Mouse (Mus musculus): ENCODE data around the gene Stx1a. TPM values are rescaled to one million over a fixed set of nuclear protein-coding genes. Genes with fewer than 3 reads are reported as not detected.
"Not testable (repeated sequence)": the region's sequence is repeated elsewhere in the genome, so short reads cannot be mapped to it uniquely, and the experiment has no call there.

The Stx1a gene
- polyA plus RNA-seq, 1 experiment from 2014 or later: 34.3 TPM

DNA sequence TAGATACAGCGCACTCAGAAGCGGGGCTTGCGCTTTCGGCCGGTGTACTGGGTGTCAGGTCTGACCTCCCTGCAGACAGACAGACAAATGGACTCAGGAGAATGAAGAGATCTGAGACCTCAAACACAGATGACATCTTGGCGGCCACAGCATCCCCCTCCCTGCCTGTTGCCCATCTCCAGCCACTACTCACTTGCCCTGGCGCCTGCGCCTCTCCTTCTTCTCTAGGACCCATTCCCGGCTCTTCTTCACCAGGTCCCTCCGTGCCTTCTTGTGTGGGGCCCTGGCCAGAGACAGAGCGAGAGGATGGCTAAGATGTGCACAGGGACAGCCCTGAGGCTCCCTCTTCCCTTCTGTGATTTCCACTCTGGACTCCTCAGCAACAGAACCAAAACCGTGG, 30.1 kb downstream of the Stx1a start:
- Histone ChIP-seq H3K36me3 (peaks cover 71% of the 10 kb centered on the region), H3K9me3 (replicated peaks) (no peaks in the 10 kb centered on the region), H3K4me3 (no peak overlapping the region), H3K9ac (no peak overlapping the region), H3K4me2 (replicated peaks) (no peak overlapping the region), H3K4me1 (no peaks in the 10 kb centered on the region), H3K27me3 (no peaks in the 10 kb centered on the region), H3K27ac (no peak overlapping the region)
- WGBS: 92% methylated on average over 12 of the region's 12 CpGs
- no peak for ATAC-seq (ENCODE audit: low FRiP score)

DNA sequence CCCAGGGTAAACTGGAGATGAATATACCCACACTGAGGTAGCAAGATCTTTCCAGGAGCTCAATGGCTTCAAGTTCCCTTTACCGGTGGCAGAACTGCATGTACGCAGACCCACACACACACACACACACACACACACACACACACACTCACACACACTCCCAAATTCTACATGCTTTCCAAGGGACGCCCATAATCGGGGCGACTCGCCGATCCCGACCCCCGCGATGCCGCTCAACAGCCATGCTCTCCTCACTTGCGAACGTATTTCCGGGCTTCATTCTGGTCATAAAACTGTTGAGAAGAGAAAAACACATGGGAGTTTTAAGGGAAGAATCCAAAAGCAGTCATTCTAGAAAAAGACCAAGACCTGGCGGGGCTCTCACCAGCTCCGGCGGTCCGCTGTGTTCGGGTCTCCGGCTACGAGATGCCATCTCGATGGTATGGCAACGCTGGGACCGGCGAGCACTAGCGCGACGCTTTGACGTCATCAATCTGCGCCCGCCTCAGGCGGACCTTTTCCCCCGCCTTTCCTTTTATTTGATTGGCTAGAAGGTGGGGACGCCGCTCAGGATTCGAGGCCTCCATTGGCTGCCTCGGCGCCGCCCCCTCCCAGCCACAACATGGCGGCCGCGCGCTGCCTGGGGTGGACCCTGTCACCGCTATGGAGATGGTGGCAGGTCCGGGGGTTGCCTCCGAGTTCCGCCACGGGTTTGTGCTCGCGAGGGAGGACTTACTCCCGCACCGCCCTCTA, 40.5 kb downstream of the Stx1a start, which contains the start of gene Dnajc30:
TSS of gene Dnajc30 (plus strand) at position 574 of the 753 bp plus-strand sequence.
- Histone ChIP-seq H3K4me1 (peaks cover 20% of the 10 kb centered on the region), H3K36me3 (peaks cover 49% of the 10 kb centered on the region), H3K4me2 (replicated peaks) (peak within 1 kb of the TSS; percentile 80), H3K9me3 (replicated peaks) (no peaks in the 10 kb centered on the region), H3K27me3 (no peaks in the 10 kb centered on the region), H3K9ac (peak within 1 kb of the TSS; percentile 79), H3K4me3 (peak within 1 kb of the TSS; percentile 86), H3K27ac (peak within 1 kb of the TSS; percentile 50; the same call in 1 of the 2 replicates)
- under 1% methylated on average over 52 of the region's 52 CpGs for WGBS
- peak; percentile 95 for ATAC-seq (ENCODE audit: low FRiP score)

DNA sequence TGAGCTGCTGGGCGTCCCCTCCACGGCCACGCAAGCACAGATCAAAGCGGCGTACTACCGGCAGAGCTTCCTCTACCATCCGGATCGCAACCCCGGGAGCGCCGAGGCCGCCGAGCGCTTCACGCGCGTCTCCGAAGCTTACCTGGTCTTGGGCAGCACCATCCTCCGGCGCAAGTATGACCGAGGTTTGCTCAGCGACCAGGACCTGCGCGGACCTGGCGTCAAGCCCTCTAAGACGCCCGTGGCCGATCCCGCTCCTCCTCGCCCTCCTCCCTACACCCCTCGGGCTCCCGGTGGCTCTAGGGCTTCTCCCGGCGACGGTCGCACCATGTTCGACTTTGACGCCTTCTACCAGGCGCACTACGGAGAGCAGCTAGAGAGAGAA, 41.1 kb downstream of the Stx1a start:
- peak overlapping the region; percentile 86 for H3K4me3 ChIP-seq
- peak overlapping the region; percentile 50; the same call in 1 of the 2 replicates for H3K27ac ChIP-seq
- ATAC-seq (ENCODE audit: low FRiP score): peak; percentile 57
- no peaks in the 10 kb centered on the region for H3K9me3 ChIP-seq (replicated peaks)
- peaks cover 43% of the 10 kb centered on the region for H3K36me3 ChIP-seq
- H3K4me2 ChIP-seq (replicated peaks): peak overlapping the region; percentile 80
- H3K27me3 ChIP-seq: no peaks in the 10 kb centered on the region
- H3K4me1 ChIP-seq: peaks cover 20% of the 10 kb centered on the region
- H3K9ac ChIP-seq: peak overlapping the region; percentile 79
- 1% methylated on average over 40 of the region's 40 CpGs for WGBS

DNA sequence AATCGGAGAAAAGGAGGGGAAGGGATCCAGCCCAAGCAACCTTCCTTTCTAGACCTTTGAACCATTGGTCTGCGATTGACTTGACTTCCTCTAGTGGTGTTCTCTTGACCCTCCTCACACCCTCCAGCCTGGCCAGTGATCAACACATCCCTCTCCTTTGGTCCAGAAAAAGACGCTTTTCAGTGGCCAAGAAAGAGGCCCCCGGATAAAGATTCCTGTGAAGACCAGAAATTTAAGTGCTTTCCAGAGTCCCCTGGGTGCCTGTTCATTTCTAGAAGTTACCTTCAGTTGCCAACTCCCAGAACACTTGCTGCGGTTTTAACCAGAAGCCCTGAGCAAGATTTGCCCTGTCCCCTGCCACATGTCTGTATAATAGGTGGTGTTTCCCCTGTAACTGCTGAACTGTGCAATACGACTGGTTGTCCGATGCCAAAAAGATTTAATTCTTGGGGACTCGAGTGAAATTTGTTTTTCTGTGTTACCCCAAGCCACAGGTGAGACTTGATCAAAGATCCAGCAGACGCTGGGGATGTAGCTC, 41.7 kb downstream of the Stx1a start, which contains the start of gene Bud23:
TSS of gene Bud23 (minus strand) at position 51 of the 538 bp plus-strand sequence.
- not testable (repeated sequence) for ATAC-seq (ENCODE audit: low FRiP score); H3K9me3 ChIP-seq (replicated peaks); H3K27me3 ChIP-seq
- H3K4me2 ChIP-seq (replicated peaks): peak within 1 kb of the TSS; percentile 80
- H3K4me1 ChIP-seq: peaks cover 20% of the 10 kb centered on the region
- H3K27ac ChIP-seq: peak within 1 kb of the TSS; percentile 50; the same call in 1 of the 2 replicates
- peak within 1 kb of the TSS; percentile 79 for H3K9ac ChIP-seq
- peak within 1 kb of the TSS; percentile 86 for H3K4me3 ChIP-seq
- peaks cover 37% of the 10 kb centered on the region for H3K36me3 ChIP-seq
- WGBS: 79% methylated on average over 9 of the region's 9 CpGs

DNA sequence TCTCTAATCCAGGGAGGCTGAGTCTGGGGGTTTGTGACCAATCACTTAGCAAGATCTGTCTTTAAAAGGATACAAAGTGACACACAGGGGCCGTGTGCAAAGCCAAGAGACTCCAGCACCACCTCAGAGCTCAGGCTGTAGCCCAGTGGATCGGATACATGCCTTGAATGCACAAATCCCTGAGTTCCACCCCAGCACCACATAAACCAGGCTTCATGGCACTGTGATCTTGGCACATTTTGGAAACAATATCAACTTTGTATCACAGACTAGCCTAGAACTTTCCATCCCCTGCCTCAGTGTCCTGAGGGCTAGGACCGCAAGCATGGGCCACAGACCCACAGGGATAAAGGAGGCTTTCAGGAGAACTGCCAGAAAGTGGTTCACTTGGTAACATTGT, 42.7 kb downstream of the Stx1a start:
- Histone ChIP-seq H3K4me1 (peaks cover 20% of the 10 kb centered on the region), H3K36me3 (peaks cover 30% of the 10 kb centered on the region), H3K9ac (no peak overlapping the region), H3K27ac (no peak overlapping the region), H3K4me2 (replicated peaks) (no peak overlapping the region), H3K27me3 (no peaks in the 10 kb centered on the region), H3K9me3 (replicated peaks) (no peaks in the 10 kb centered on the region), H3K4me3 (no peak overlapping the region)
- ATAC-seq (ENCODE audit: low FRiP score): no peak
- 94% methylated on average over 3 of the region's 3 CpGs for WGBS

DNA sequence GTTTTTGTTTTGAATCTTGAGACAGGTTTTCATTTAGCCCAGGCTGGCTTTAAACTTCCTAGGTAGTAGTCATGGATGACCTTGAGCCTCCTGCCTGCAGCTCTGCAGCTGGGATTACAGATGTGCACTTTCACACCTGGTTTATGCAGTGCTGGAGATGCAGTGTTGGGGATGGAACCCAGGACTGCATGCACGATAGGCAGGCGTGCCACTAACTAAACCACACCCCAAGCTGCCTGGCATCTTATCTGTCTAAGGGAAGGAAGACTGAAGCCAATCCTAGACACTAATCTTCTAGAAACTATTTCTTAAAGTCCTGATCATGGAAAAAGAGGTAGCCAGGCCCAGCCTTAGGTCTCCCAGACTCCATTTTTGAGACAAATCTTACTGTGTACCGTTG, 47.2 kb downstream of the Stx1a start:
- 91% methylated on average over 3 of the region's 3 CpGs for WGBS
- Histone ChIP-seq H3K4me1 (peaks cover 23% of the 10 kb centered on the region), H3K27me3 (no peaks in the 10 kb centered on the region), H3K4me3 (no peak overlapping the region), H3K9ac (no peak overlapping the region), H3K27ac (no peak overlapping the region), H3K36me3 (peaks cover 52% of the 10 kb centered on the region), H3K4me2 (replicated peaks) (no peak overlapping the region), H3K9me3 (replicated peaks) (no peaks in the 10 kb centered on the region)
- no peak for ATAC-seq (ENCODE audit: low FRiP score)

DNA sequence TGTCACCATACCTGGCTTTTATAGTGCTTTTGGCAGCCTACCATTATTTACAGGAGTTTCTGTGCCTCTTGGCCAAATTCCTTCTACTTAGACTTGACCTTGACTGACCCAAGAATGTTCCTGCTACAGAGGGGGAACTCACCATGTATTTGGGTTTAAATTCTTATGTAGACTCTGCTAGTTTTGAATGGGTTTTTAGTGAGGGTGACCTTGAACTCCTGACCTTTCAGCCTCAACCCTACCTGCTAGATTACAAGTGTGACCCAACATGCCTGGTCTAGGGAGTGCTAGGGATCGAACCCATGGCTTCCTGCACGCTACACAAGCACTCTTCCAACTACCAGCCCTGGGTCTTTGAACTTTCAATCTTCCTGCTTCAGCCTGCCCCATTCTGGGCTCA, 48.8 kb downstream of the Stx1a start:
- H3K27me3 ChIP-seq: no peaks in the 10 kb centered on the region
- peaks cover 30% of the 10 kb centered on the region for H3K4me1 ChIP-seq
- no peaks in the 10 kb centered on the region for H3K9me3 ChIP-seq (replicated peaks)
- H3K4me2 ChIP-seq (replicated peaks): no peak overlapping the region
- H3K9ac ChIP-seq: no peak overlapping the region
- no peak for ATAC-seq (ENCODE audit: low FRiP score)
- peaks cover 45% of the 10 kb centered on the region for H3K36me3 ChIP-seq
- H3K27ac ChIP-seq: no peak overlapping the region
- no peak overlapping the region for H3K4me3 ChIP-seq
- 91% methylated on average over 2 of the region's 2 CpGs for WGBS

DNA sequence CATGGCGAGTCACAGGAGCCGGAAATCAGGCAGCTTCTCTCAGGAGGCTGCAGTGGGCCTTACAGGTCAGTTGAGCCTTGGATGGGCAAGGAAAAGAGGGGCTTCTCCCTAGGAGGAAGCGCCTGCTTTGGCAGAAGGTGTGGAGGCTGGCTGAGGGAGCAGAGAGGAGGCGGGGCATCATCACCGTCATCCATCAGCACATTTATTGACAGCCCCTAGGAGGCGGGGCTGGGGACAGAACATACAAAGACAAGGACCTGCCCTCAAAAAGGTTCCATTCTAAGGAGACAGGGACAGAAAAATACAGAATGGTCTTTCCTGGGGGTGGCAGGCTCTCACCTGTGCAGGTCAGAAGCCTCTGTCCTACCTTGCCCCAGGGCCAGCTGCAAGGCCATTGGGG, 49.4 kb downstream of the Stx1a start:
- Histone ChIP-seq H3K4me2 (replicated peaks) (no peak overlapping the region), H3K36me3 (peaks cover 43% of the 10 kb centered on the region), H3K27me3 (no peaks in the 10 kb centered on the region), H3K9me3 (replicated peaks) (no peaks in the 10 kb centered on the region), H3K27ac (no peak overlapping the region), H3K4me3 (no peak overlapping the region), H3K4me1 (peaks cover 31% of the 10 kb centered on the region), H3K9ac (no peak overlapping the region)
- no peak for ATAC-seq (ENCODE audit: low FRiP score)
- WGBS: 62% methylated on average over 6 of the region's 6 CpGs

DNA sequence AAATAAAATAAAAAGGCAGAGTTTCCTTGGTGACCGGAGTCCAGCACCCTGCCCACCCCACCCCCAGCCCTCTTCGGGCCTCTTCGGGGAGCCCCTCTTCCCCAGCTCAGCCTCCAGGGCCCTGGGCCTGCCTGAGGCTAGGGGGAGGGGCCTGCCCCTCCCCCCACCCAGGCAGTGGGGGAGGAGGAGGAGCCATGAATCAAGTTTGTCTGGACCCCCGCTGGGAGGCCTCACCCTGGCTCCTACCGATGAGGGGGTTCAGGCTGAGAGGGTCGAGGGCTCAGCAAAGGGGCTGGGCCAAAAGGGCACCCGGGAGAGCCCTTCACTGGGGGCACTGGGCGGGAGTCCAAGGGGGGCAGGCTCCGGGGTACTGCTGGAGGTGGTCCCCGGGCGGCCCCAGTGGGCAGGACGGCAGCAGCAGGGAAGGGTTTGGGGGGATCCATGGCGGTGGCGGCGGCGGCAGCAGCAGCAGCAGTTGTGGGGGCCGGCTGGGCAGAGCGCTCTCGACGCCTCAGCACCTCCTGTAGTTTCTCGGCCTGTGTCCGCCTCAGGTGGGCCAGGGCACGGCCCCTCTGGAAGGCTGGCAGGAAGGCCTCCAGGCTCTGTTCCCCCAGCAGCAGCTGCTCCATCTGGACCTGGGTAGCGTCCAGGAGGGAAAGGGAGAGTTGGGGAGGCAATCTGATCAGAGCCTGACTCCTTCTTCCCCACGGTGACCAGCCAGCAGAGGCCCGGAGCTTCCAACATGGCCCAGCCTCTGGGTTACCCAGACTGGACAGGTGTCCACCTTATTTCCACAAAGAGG, 50.3 kb downstream of the Stx1a start:
- Histone ChIP-seq H3K9ac (no peak overlapping the region; the same call in 1 of the 2 replicates), H3K4me2 (replicated peaks) (0 out of 2 replicates have a peak overlapping the region, but pooled peaks have one; percentile 13), H3K27ac (no peak overlapping the region), H3K36me3 (peaks cover 36% of the 10 kb centered on the region), H3K27me3 (no peaks in the 10 kb centered on the region), H3K9me3 (replicated peaks) (no peaks in the 10 kb centered on the region), H3K4me1 (peaks cover 33% of the 10 kb centered on the region), H3K4me3 (no peak overlapping the region)
- 27% methylated on average over 25 of the region's 26 CpGs for WGBS
- ATAC-seq (ENCODE audit: low FRiP score): no peak

DNA sequence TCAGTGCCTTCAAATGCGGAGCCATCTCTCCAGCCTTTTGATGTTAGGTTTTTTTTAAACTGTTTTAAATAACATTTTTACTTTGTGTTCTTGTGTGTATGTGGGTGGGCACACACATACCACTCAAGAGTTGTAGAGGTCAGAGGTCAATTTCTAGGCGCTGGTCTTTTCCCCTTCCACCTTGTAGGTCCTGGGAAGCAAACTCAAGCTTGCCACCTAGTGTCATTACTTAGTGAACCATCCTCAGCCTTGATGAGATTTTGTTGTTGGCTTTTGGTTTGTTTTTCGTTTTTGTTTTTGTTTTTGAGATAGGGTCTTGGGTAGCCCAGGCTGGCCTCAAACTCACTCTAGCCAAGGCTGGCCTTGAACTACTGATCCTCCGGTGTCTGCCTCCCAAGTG, 52.4 kb downstream of the Stx1a start:
- Histone ChIP-seq H3K9ac (no peak overlapping the region), H3K4me3 (no peak overlapping the region), H3K27ac (no peak overlapping the region), H3K4me2 (replicated peaks) (no peak overlapping the region), H3K4me1 (peaks cover 34% of the 10 kb centered on the region), H3K9me3 (replicated peaks) (no peaks in the 10 kb centered on the region), H3K36me3 (peaks cover 36% of the 10 kb centered on the region), H3K27me3 (no peaks in the 10 kb centered on the region)
- no peak for ATAC-seq (ENCODE audit: low FRiP score)
- 71% methylated on average over 4 of the region's 4 CpGs for WGBS

DNA sequence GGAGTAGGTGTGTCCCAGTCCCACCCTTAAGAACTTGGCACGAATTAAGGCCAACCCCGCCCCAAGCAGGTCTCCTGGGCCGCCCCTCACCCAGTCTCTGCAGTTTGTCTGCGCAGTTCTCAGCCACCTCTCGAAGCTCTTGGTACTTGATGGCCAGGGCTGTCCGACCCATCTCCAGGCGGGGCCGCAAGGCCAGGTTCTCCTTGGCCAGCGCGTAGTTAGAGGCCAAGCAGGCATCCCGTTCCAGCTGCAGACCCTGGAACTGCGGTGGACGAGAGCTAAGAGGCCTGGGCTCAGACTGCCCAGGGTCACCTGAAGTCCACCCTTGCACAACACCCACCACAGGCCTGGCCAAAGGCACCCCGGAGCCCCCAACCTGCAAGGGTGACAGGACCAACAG, 53.1 kb downstream of the Stx1a start:
- Histone ChIP-seq H3K9ac (peak overlapping the region; percentile 100), H3K27me3 (no peaks in the 10 kb centered on the region), H3K36me3 (peaks cover 30% of the 10 kb centered on the region), H3K4me1 (peaks cover 34% of the 10 kb centered on the region), H3K27ac (no peak overlapping the region), H3K4me2 (replicated peaks) (peak overlapping the region; percentile 61), H3K4me3 (peak overlapping the region; percentile 86), H3K9me3 (replicated peaks) (no peaks in the 10 kb centered on the region)
- 88% methylated on average over 14 of the region's 14 CpGs for WGBS
- no peak for ATAC-seq (ENCODE audit: low FRiP score)

DNA sequence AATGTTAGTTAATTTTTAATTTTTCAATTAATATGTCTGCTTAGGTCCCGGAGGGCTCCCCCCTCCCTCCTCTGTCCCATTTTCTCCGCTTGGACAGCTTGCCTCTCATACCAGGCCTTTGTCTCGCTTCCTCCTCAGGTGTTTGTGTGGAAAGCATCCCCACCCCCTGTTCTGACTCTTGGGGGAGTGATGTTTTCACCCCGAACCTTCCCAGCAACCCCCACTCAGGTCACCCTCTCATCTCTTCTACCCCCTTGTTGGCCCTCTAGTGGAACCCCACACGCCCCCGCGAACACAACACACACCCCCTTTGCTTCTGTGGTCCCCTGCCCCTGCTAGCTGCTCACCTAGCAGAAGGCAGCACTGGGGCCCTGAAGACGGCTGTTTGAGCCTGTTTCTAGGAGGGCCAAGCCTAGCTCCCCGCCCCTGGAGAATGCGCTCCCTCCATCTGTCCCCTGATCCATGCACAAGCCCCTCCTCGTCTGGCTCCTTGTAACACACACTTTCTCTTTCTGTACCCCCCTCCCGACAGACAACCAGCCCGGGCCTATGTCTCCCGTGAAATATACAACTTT, 53.7 kb downstream of the Stx1a start:
- Histone ChIP-seq H3K27me3 (no peaks in the 10 kb centered on the region), H3K4me1 (peaks cover 34% of the 10 kb centered on the region), H3K27ac (peak overlapping the region; percentile 90), H3K36me3 (peaks cover 25% of the 10 kb centered on the region), H3K4me3 (peak overlapping the region; percentile 86), H3K9ac (peak overlapping the region; percentile 100), H3K9me3 (replicated peaks) (no peaks in the 10 kb centered on the region), H3K4me2 (replicated peaks) (peak overlapping the region; percentile 61)
- ATAC-seq (ENCODE audit: low FRiP score): peak; percentile 53
- WGBS: 16% methylated on average over 14 of the region's 14 CpGs
